Mouse (Mus musculus) cerebellum, adult 9-11 months (tissue): Measurements from ENCODE around the gene Car3.
A peak's percentile ranks its signal among the peaks of the same experiment; 100 is the strongest.
"Not testable (repeated sequence)": the region's sequence is repeated elsewhere in the genome, so short reads cannot be mapped to it uniquely, and the experiment has no call there.

Experiments used
- DNase-seq: peaks from one replicate; pipeline ENCODE4 v3.0.0; 2022

Car3 gene

GRCm38 (mm10) chr3:14863022-14863711 is at the start of gene Car3:
Car3 (plus strand) TSS chr3:14863512.
- no peak for DNase-seq

DNA sequence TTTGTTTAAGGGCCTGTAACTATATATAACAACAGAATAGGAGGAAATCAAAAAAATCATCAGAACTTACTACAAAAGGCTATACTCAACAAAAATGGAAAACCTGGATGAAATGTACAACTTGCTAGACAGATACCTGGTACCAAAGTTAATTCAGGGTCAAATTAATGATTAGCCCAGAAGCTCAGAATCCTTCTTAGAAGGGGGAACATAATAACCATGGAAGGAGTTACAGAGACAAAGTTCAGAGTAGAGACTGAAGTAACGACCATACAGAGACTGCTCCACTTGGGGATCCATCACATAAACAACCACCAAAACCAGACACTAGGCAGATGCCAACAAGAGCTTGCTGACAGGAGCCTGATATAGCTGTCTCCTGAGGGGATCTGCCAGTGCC is 47.9 kb upstream of the Car3 start:
- not testable (repeated sequence) for DNase-seq

DNA sequence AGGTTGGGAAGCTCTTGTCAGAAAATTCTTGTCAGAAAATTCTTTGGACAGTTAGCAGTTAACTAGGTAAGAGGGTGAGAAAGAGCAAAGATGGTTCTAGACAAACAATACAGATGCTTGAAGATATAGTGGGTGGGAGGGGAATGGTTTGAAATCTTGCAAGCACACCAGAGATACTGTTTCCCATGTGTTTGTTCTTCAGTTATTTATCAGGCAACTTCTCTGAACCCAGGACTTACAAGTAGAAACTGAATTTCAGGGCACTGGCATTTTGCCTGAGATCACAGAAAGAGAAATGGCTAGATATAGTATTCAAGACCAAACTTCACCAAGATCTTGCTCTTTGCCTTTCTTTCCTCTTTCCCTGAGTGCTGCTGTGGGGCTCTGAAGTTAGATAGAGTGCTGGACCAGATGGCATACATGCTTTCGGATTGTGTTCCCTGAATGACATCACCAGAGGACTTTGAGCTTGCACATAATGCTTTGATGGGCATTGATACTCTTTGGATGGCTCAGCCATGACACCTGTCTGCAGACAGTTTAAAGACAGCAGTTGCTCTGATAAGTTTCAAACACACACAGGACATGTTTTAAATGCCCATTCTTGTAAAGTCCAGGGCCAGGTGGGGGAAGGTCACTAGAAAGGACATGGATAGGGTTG is 43.3 kb upstream of the Car3 start:
- no peak for DNase-seq

- no peak for DNase-seq
Measured at GRCm38 (mm10) chr3:14828896-14829295, 34.4 kb upstream of the Car3 start.

- DNase-seq = no peak
Measured at GRCm38 (mm10) chr3:14831219-14831835, 32.0 kb upstream of the Car3 start.

GRCm38 (mm10) chr3:14832766-14833165 is 30.5 kb upstream of the Car3 start:
- no peak for DNase-seq

GRCm38 (mm10) chr3:14838936-14839335 is 24.4 kb upstream of the Car3 start:
- DNase-seq = no peak

- no peak for DNase-seq
Measured at GRCm38 (mm10) chr3:14839466-14840118, 23.7 kb upstream of the Car3 start.

- DNase-seq = no peak
Measured at GRCm38 (mm10) chr3:14848587-14849254, 14.6 kb upstream of the Car3 start.

GRCm38 (mm10) chr3:14853966-14854365 is 9.3 kb upstream of the Car3 start:
- no peak for DNase-seq

DNA sequence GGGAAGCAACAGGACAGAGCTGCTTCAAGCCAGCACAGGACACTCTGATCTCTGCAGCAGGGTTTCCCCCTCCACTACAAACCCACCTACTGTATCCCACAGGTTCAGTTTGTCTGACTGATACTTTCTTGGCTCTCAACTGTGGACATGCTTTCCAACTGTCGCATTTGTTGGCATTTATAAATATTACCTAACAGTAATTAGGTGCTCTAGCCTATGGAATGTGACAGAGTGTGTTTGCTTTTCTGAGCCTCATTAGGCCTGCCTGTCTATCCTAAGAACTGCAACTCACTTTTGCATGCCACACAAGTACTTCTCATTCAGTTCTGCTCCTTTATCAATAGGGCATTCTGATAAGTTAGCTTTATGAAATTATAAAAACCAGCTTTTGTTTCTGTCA is 8.9 kb upstream of the Car3 start:
- DNase-seq = no peak

DNA sequence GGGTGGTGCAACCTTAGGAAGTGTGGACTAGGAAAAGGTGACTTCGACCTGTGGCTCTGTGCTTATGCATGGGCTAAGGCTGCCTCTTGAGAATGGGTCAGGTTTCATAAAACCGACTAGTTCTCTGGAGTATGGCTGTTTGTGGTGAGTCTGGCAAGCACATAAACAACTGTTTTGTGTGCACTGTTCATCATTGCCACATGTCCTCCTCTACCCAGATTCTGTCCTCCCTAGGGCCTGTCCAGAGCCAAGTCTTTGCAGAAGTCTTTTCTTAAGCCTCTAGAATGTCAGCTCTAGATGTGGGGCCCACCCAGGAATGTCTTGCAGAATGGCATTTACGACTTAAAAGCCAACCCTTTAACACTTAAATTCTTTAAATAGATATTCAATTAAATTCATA is 5.4 kb upstream of the Car3 start:
- DNase-seq = no peak

GRCm38 (mm10) chr3:14860291-14860690 is 3.0 kb upstream of the Car3 start:
- DNase-seq = no peak

- DNase-seq = no peak
Measured at GRCm38 (mm10) chr3:14861165-14861564, 2.1 kb upstream of the Car3 start.

DNA sequence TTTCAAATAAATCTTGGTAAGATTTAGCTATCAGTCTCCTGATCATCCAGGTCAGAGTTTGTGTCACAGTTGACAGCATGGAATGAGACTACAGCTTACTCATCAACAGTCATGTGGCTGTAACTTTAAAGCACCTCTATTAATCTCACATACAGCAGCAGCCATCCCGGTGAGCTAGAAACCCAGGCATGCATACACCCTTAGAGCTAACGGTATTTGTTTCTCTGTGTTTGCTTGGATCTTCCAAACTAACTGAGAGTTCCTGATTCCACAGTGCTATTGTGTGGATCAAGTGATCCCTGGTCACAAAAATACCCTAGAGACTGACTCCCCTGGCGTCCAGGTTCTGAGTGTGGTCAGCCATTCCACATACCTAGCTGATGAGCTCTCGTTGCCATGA is 1.5 kb upstream of the Car3 start:
- DNase-seq = no peak

DNA sequence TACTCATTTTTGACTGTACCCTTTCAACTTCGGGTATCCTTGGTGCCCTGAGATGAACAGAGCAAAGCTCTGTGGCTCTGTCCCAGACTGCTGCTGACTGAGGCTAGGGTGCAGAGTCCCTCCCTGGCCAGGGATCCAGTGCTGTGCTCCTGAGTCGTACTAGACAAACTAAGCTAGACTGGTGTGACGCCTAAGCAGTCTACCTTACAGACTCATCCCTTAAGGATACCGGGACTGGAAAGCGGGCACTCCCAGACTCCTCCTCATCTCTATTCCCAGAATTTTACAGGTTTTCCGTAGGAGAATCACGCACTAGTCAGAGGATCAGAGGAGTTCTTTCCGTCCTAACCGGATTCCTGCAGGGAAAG is 674 bp upstream of the Car3 start:
- DNase-seq = no peak

- DNase-seq = no peak
Measured at GRCm38 (mm10) chr3:14863922-14864321, 610 bp downstream of the Car3 start.

- no peak for DNase-seq
Measured at GRCm38 (mm10) chr3:14865941-14866340, 2.6 kb downstream of the Car3 start.

GRCm38 (mm10) chr3:14869779-14870178 is 6.5 kb downstream of the Car3 start:
- DNase-seq = peak; percentile 35

- no peak for DNase-seq
Measured at GRCm38 (mm10) chr3:14870528-14870927, 7.2 kb downstream of the Car3 start.

DNA sequence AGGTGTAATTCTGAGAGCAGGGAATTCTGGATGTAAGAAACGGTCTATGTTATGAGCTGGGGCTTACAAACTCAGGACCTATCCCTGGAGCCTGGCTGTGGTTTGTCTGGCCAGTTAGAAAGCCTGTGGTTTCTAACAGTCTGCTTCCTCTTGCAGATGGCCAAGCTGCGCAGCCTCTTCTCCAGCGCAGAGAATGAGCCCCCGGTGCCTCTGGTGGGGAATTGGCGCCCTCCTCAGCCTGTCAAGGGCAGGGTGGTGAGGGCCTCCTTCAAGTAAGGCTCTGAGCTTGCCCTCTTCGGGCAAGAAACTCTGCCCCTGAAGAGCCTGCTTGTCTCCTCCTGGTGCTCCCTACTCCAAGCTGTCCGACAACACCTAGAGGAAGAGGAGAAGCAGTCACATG is 8.1 kb downstream of the Car3 start:
- DNase-seq = no peak

- no peak for DNase-seq
Measured at GRCm38 (mm10) chr3:14874402-14875040, 11.2 kb downstream of the Car3 start.
